Mouse (Mus musculus) G1E (cell line): ENCODE measurements around the gene Slc34a3. TPM values are rescaled to one million over a fixed set of nuclear protein-coding genes. Genes with fewer than 3 reads are reported as not detected.

ENCODE experiments used
- ATAC-seq: 2 replicates; pipeline ENCODE4 v1.8.0; 2016; ENCODE audit warnings: mild to moderate bottlenecking; ENCODE audit not compliant: insufficient number of reproducible peaks, poor library complexity, low FRiP score, severe bottlenecking; ENCODE audit errors: extremely low read depth
- DNase-seq: peaks from one replicate; pipeline ENCODE4 v3.0.0; 2012; ENCODE audit warnings: low spot score
- H3K27me3 ChIP-seq: 2 replicates; pipeline ENCODE4 v1.6.1; 2012; ENCODE audit warnings: mild to moderate bottlenecking, low read length, inconsistent platforms; ENCODE audit not compliant: insufficient read depth
- H3K36me3 ChIP-seq: replicated peaks from 2 replicates; pipeline ENCODE3; 2012; ENCODE audit warnings: mild to moderate bottlenecking, inconsistent platforms
- H3K4me1 ChIP-seq: 2 replicates; pipeline ENCODE4 v1.6.1; 2012; ENCODE audit warnings: low read depth, low read length, inconsistent platforms, mixed read lengths; ENCODE audit not compliant: insufficient read depth
- H3K4me3 ChIP-seq: 2 replicates; pipeline ENCODE4 v1.5.1; 2012; ENCODE audit warnings: low read depth, mild to moderate bottlenecking, inconsistent platforms, low read length, moderate library complexity, mixed read lengths
- H3K9me3 ChIP-seq: replicated peaks from 2 replicates; pipeline ENCODE4 v1.6.1; 2012; ENCODE audit warnings: inconsistent platforms
- CTCF ChIP-seq: IDR thresholded peaks from 2 replicates; pipeline ENCODE4 v1.5.1; 2012; ENCODE audit warnings: low read depth, low read length, inconsistent platforms, mixed read lengths
- GATA1 ChIP-seq: IDR thresholded peaks from 2 replicates; pipeline ENCODE4 v1.6.1; 2012; ENCODE audit warnings: borderline replicate concordance, low read length, inconsistent platforms, mixed read lengths
- GATA2 ChIP-seq: IDR thresholded peaks from 2 replicates; pipeline ENCODE4 v1.6.1; 2012; ENCODE audit warnings: low read depth, low read length, inconsistent platforms, borderline replicate concordance
- POLR2AphosphoS5 ChIP-seq: IDR thresholded peaks from 2 replicates; pipeline ENCODE4 v1.6.1; 2012; ENCODE audit warnings: low read depth, low read length, inconsistent platforms; ENCODE audit not compliant: insufficient replicate concordance
- TAL1 ChIP-seq: conservative IDR thresholded peaks from 2 replicates; pipeline ENCODE4 v1.6.1; 2012; ENCODE audit warnings: low read depth, low read length, inconsistent platforms, mixed read lengths
- polyA plus RNA-seq: library from polyadenylated mRNA; stranded (reverse); fragments of >175 nt; gene quantifications from 2 replicates; pipeline ENCODE4 v1.2.3, GENCODE M21; 2012
- total RNA-seq, 2 experiments: library from RNA; stranded (forward) in 1 of 2; stranded (reverse) in 1 of 2; fragments of 200-1000 nt in 1 of 2; fragments of >200 nt in 1 of 2; fragmentation: Nextera tagmentation in 1 of 2; gene quantifications; 2 replicates each; pipeline ENCODE4 v1.2.3; 2014 to 2017

Slc34a3 gene
- total and polyA plus RNA-seq, 3 experiments: 0.91 TPM; not detected in 2

- Histone ChIP-seq H3K9me3 (no peaks in the 10 kb centered on the region), H3K4me1 (peaks cover 79% of the 10 kb centered on the region), H3K4me3 (peak overlapping the region; percentile 62; the same call in 1 of the 2 replicates), H3K27me3 (peaks cover 22% of the 10 kb centered on the region), H3K36me3 (peaks cover 15% of the 10 kb centered on the region)
- 0 out of 2 replicates have a peak, but pooled peaks have one; percentile 24 for ATAC-seq
- TF ChIP-seq GATA2 (no peak), CTCF (peak; percentile 67)
- peak; percentile 75 for DNase-seq
Measured at GRCm38 (mm10) chr2:25228431-25228889, 5.7 kb downstream of the Slc34a3 start.

- ATAC-seq (no peak), DNase-seq (no peak)
- Histone ChIP-seq H3K9me3 (no peaks in the 10 kb centered on the region), H3K27me3 (peaks cover 22% of the 10 kb centered on the region), H3K36me3 (peaks cover 20% of the 10 kb centered on the region), H3K4me3 (no peak overlapping the region), H3K4me1 (peaks cover 69% of the 10 kb centered on the region)
- no peak for TF ChIP-seq TAL1
- TF ChIP-seq GATA2: no peak
- no peak for TF ChIP-seq POLR2AphosphoS5
- TF ChIP-seq GATA1: no peak
- TF ChIP-seq CTCF: no peak
Measured at GRCm38 (mm10) chr2:25227406-25227805, 6.8 kb downstream of the Slc34a3 start.

GRCm38 (mm10) chr2:25226864-25227263 lies 7.3 kb downstream of the Slc34a3 start:
- H3K27me3 ChIP-seq: peaks cover 19% of the 10 kb centered on the region
- H3K36me3 ChIP-seq: peaks cover 25% of the 10 kb centered on the region
- no peak for DNase-seq
- H3K4me3 ChIP-seq: no peak overlapping the region
- ATAC-seq: no peak
- peaks cover 69% of the 10 kb centered on the region for H3K4me1 ChIP-seq
- no peaks in the 10 kb centered on the region for H3K9me3 ChIP-seq
- TF ChIP-seq CTCF: no peak
- TF ChIP-seq GATA1: no peak
- TF ChIP-seq GATA2: no peak
- no peak for TF ChIP-seq TAL1
- TF ChIP-seq POLR2AphosphoS5: no peak

GRCm38 (mm10) chr2:25225811-25226379 lies 8.3 kb downstream of the Slc34a3 start:
- H3K4me3 ChIP-seq: peak overlapping the region; percentile 93; the same call in 1 of the 2 replicates
- peaks cover 10% of the 10 kb centered on the region for H3K27me3 ChIP-seq
- no peak for TF ChIP-seq POLR2AphosphoS5
- TF ChIP-seq GATA1: no peak
- no peak for TF ChIP-seq TAL1
- TF ChIP-seq GATA2: no peak
- no peak for TF ChIP-seq CTCF
- ATAC-seq (no peak), DNase-seq (no peak)
- H3K4me1 ChIP-seq: peaks cover 67% of the 10 kb centered on the region
- peaks cover 31% of the 10 kb centered on the region for H3K36me3 ChIP-seq
- no peaks in the 10 kb centered on the region for H3K9me3 ChIP-seq

GRCm38 (mm10) chr2:25224766-25225752 lies 9.1 kb downstream of the Slc34a3 start:
- peak; percentile 86 for ATAC-seq
- no peak for TF ChIP-seq CTCF
- no peak for TF ChIP-seq TAL1
- no peak for TF ChIP-seq GATA2
- TF ChIP-seq GATA1: no peak
- no peak for TF ChIP-seq POLR2AphosphoS5
- peak; percentile 99 for DNase-seq
- Histone ChIP-seq H3K36me3 (peaks cover 34% of the 10 kb centered on the region), H3K4me1 (peaks cover 59% of the 10 kb centered on the region), H3K4me3 (peak overlapping the region; percentile 93), H3K27me3 (peaks cover 1% of the 10 kb centered on the region; the same call in 1 of the 2 replicates), H3K9me3 (no peaks in the 10 kb centered on the region)

- Histone ChIP-seq H3K9me3 (no peaks in the 10 kb centered on the region), H3K4me1 (peaks cover 53% of the 10 kb centered on the region), H3K36me3 (peaks cover 34% of the 10 kb centered on the region), H3K27me3 (no peaks in the 10 kb centered on the region), H3K4me3 (peak within 1 kb of the TSS; percentile 93)
- DNase-seq (no peak), ATAC-seq (no peak)
- peak; percentile 99 for TF ChIP-seq POLR2AphosphoS5
- no peak for TF ChIP-seq GATA2
Measured at GRCm38 (mm10) chr2:25224492-25224765, 9.7 kb downstream of the Slc34a3 start, which contains the start of gene Tubb4b. Gene Tubb4b, minus strand, starts transcription at chr2:25224702.
